Mouse (Mus musculus): ENCODE measurements at regions not wholly inside any gene's neighbourhood (a gene's known extent, or its start where the extent isn't known, plus 50 kb on each side); places are given as distances from the start of the nearest gene placed in this dataset.

GRCm38 (mm10) chr7:113113266-113113893 is 93.9 kb upstream of the Arntl start:
- no peak for DNase-seq (ENCODE audit: low read depth)

GRCm38 (mm10) chr7:113117599-113117998 is 89.7 kb upstream of the Arntl start:
- no peak for DNase-seq (ENCODE audit: low read depth)

- DNase-seq (ENCODE audit: low read depth), result no peak
These were observed 85.3 kb upstream of the Arntl start for GRCm38 (mm10) chr7:113121911-113122319.

GRCm38 (mm10) chr7:113126010-113126409 is 81.3 kb upstream of the Arntl start:
- DNase-seq (ENCODE audit: low read depth), result no peak

- DNase-seq (ENCODE audit: low read depth), result no peak
These were observed 76.7 kb upstream of the Arntl start for GRCm38 (mm10) chr7:113130552-113130951.

GRCm38 (mm10) chr7:113131945-113132538 is 75.2 kb upstream of the Arntl start:
- peak; percentile 14 for DNase-seq (ENCODE audit: low read depth)

GRCm38 (mm10) chr7:113133891-113134290 is 73.4 kb upstream of the Arntl start:
- DNase-seq (ENCODE audit: low read depth), result no peak

GRCm38 (mm10) chr7:113140011-113140438 is 67.2 kb upstream of the Arntl start:
- no peak for DNase-seq (ENCODE audit: low read depth)

- DNase-seq (ENCODE audit: low read depth), result no peak
These were observed 65.2 kb upstream of the Arntl start for GRCm38 (mm10) chr7:113141846-113142683.

GRCm38 (mm10) chr7:113143552-113143951 is 63.7 kb upstream of the Arntl start:
- DNase-seq (ENCODE audit: low read depth), result peak; percentile 57

GRCm38 (mm10) chr7:113145046-113145445 is 62.2 kb upstream of the Arntl start:
- DNase-seq (ENCODE audit: low read depth), result no peak

GRCm38 (mm10) chr7:113146108-113146507 is 61.2 kb upstream of the Arntl start:
- no peak for DNase-seq (ENCODE audit: low read depth)

- DNase-seq (ENCODE audit: low read depth), result no peak
These were observed 60.7 kb upstream of the Arntl start for GRCm38 (mm10) chr7:113146526-113146925.

GRCm38 (mm10) chr7:113147391-113148332 is 59.6 kb upstream of the Arntl start:
- no peak for DNase-seq (ENCODE audit: low read depth)

GRCm38 (mm10) chr7:113148700-113149099 is 58.6 kb upstream of the Arntl start:
- DNase-seq (ENCODE audit: low read depth), result no peak

- DNase-seq (ENCODE audit: low read depth), result no peak
These were observed 57.2 kb upstream of the Arntl start for GRCm38 (mm10) chr7:113149966-113150470.

- no peak for DNase-seq (ENCODE audit: low read depth)
These were observed 56.5 kb upstream of the Arntl start for GRCm38 (mm10) chr7:113150789-113151188.

GRCm38 (mm10) chr7:113151499-113151898 is 55.8 kb upstream of the Arntl start:
- DNase-seq (ENCODE audit: low read depth), result no peak

- DNase-seq (ENCODE audit: low read depth), result no peak
These were observed 53.9 kb upstream of the Arntl start for GRCm38 (mm10) chr7:113153386-113153785.

- no peak for DNase-seq (ENCODE audit: low read depth)
These were observed 53.2 kb upstream of the Arntl start for GRCm38 (mm10) chr7:113154066-113154465.

GRCm38 (mm10) chr7:113156366-113156765 is 50.9 kb upstream of the Arntl start:
- DNase-seq (ENCODE audit: low read depth), result no peak

Data from c-Kit-positive CD71-negative TER-119-negative erythroid progenitor cells, embryonic 14.5 days (primary cell).